ENCODE assay signal across 12 mouse cellular contexts in genomic region chr16:95586726-95587125, GRCm38 (mm10). TPM values are rescaled to one million over a fixed set of nuclear protein-coding genes. Genes with fewer than 3 reads are reported as not detected.
DNase-seq lines count a peak whose midpoint lies in the region; ATAC-seq and TF ChIP-seq lines count a peak whose summit lies in the region.
"Had no signal": no experiment of that assay in that cellular context is flagged by ENCODE, and none has a peak within 500 bp of the region (broad histone marks: within the 10 kb centered on the region; RNA-seq: fewer than 3 reads in every experiment).

No protein-coding gene starts in this region.

- peaks cover 71% of the 10 kb centered on the region for H3K27me3 ChIP-seq in heart, embryonic 13.5 days (replicated peaks)
- peaks cover 30% of the 10 kb centered on the region for H3K27me3 ChIP-seq in forebrain, embryonic 15.5 days
- peaks cover 13% of the 10 kb centered on the region for H3K27me3 ChIP-seq in limb, embryonic 13.5 days

- no peak overlapping the region for H3K27ac ChIP-seq in heart, embryonic 13.5 days (replicated peaks)
- H3K27ac ChIP-seq in forebrain, embryonic 15.5 days (replicated peaks) = no peak overlapping the region
- peak overlapping the region; percentile 94 for H3K27ac ChIP-seq in limb, embryonic 13.5 days
- H3K27ac ChIP-seq in left cerebral cortex, adult 2 months = no peak overlapping the region

- H3K4me2 ChIP-seq in heart, embryonic 13.5 days = peak overlapping the region; percentile 73
- peak overlapping the region; percentile 62; the same call in 1 of the 2 replicates for H3K4me2 ChIP-seq in forebrain, embryonic 15.5 days (replicated peaks)
- peak overlapping the region; percentile 76 for H3K4me2 ChIP-seq in limb, embryonic 13.5 days (replicated peaks)

- 43% methylated on average over 7 of the region's 7 CpGs for WGBS in heart, embryonic 13.5 days
- 9% methylated on average over 7 of the region's 7 CpGs for WGBS in forebrain, embryonic 15.5 days
- 8% methylated on average over 7 of the region's 7 CpGs for WGBS in limb, embryonic 13.5 days

- no peaks in the 10 kb centered on the region for H3K9me3 ChIP-seq in heart, embryonic 13.5 days
- no peaks in the 10 kb centered on the region for H3K9me3 ChIP-seq in forebrain, embryonic 15.5 days
- 0 out of 2 replicates have a peak, but pooled peaks cover 2% of the 10 kb centered on the region for H3K9me3 ChIP-seq in limb, embryonic 13.5 days

- no peaks in the 10 kb centered on the region for H3K36me3 ChIP-seq in heart, embryonic 13.5 days
- no peaks in the 10 kb centered on the region for H3K36me3 ChIP-seq in forebrain, embryonic 15.5 days
- no peaks in the 10 kb centered on the region for H3K36me3 ChIP-seq in limb, embryonic 13.5 days

- DNase-seq in heart, adult 8-10 months (ENCODE audit: low spot score) = no peak
- peak; percentile 32 for DNase-seq in brain, embryonic 14.5 days (ENCODE audit: low read depth)
- no peak for DNase-seq in ovary, adult 18-20 months (ENCODE audit: low spot score)
- DNase-seq in left cerebral cortex, adult 2 months (ENCODE audit: extremely low spot score in 1 of 2, low spot score in 2 of 2) = no peak
- no peak for DNase-seq in kidney, adult 11 months
- DNase-seq: adrenal gland, postnatal 14 days; cerebellum, adult 2 months; lung, postnatal 4 days had no signal

- TF ChIP-seq POLR2A in brain, embryonic 14.5 days (IDR thresholded peaks at IDR 0.05; ENCODE audit: borderline replicate concordance, extremely low read depth, insufficient read depth, insufficient read length, poor library complexity, severe bottlenecking) = no peak

- no peak overlapping the region for H3K4me3 ChIP-seq in heart, embryonic 13.5 days
- H3K4me3 ChIP-seq in forebrain, embryonic 15.5 days = peak overlapping the region; percentile 35; the same call in 1 of the 2 replicates
- peak overlapping the region; percentile 55 for H3K4me3 ChIP-seq in limb, embryonic 13.5 days
- no peak overlapping the region for H3K4me3 ChIP-seq in left cerebral cortex, adult 2 months

- 0 out of 2 replicates have a peak overlapping the region, but pooled peaks have one; percentile 47 for H3K9ac ChIP-seq in heart, embryonic 13.5 days
- no peak overlapping the region for H3K9ac ChIP-seq in forebrain, embryonic 15.5 days (replicated peaks)
- H3K9ac ChIP-seq in limb, embryonic 13.5 days = no peak overlapping the region

- no peak for ATAC-seq in heart, embryonic 13.5 days (ENCODE audit: extremely low read depth, insufficient number of reproducible peaks, low FRiP score, low TSS enrichment)
- no peak for ATAC-seq in forebrain, embryonic 15.5 days (replicated peaks)
- ATAC-seq in limb, embryonic 13.5 days (ENCODE audit: low FRiP score, low read depth) = peak; percentile 33
- ATAC-seq: inflammation-experienced regulatory T-cells, adult 6 months had no signal

- TF ChIP-seq CTCF in brain, embryonic 14.5 days (IDR thresholded peaks at IDR 0.05; ENCODE audit: borderline replicate concordance, extremely low read depth, insufficient read depth, insufficient read length) = no peak
- TF ChIP-seq CTCF in left cerebral cortex, adult 2 months (IDR thresholded peaks at IDR 0.05) = no peak

- intact Hi-C loops in left cerebral cortex, adult 2 months (cut with DNase I) = no loop called here

- peaks cover 18% of the 10 kb centered on the region for H3K4me1 ChIP-seq in heart, embryonic 13.5 days
- peaks cover 21% of the 10 kb centered on the region for H3K4me1 ChIP-seq in forebrain, embryonic 15.5 days
- peaks cover 63% of the 10 kb centered on the region for H3K4me1 ChIP-seq in limb, embryonic 13.5 days

RNA-seq across cellular contexts. Expression of gene Erg, which starts 0.3 kb away (rescaled TPM):
- polyA plus RNA-seq in heart, embryonic 13.5 days (2015; fragmentation: Nextera tagmentation; extraction: Ambion mirVana) = 7.2 and 7.6 TPM in 2 replicates
- 10 to 100 TPM; 20.8 to 31.1 (median 27.7) TPM for total RNA-seq in heart, adult 8-10 months (2022)
- polyA plus RNA-seq in brain, embryonic 14.5 days (2012; rRNA removed) = 3.9 and 7.6 TPM in 2 replicates
- 1.5 and 1.9 TPM in 2 replicates for polyA plus RNA-seq in forebrain, embryonic 15.5 days (2015; fragmentation: Nextera tagmentation; extraction: Ambion mirVana)
- polyA plus RNA-seq in limb, embryonic 13.5 days (2015; fragmentation: Nextera tagmentation; extraction: Ambion mirVana) = 27.7 and 33.0 TPM in 2 replicates
- total RNA-seq in left cerebral cortex, adult 2 months (2021) = 1 to 10 TPM; 5.5 to 5.6 TPM
- polyA plus RNA-seq: inflammation-experienced regulatory T-cells, adult 6 months had no signal

Comparison
In these comparisons a context has a peak if more than half of its experiments do, and no peak if none do; other contexts are left out.
1. H3K4me3 ChIP-seq: peak in forebrain, embryonic 15.5 days (single experiment) and limb, embryonic 13.5 days (single experiment); none in heart, embryonic 13.5 days (single experiment) and left cerebral cortex, adult 2 months (single experiment).
2. Peak in every context shown above with its lines, with median percentiles within 50 percentile points of each other: H3K4me2 ChIP-seq.